Mouse (Mus musculus): Measurements from ENCODE around the gene Phldb3. TPM values are rescaled to one million over a fixed set of nuclear protein-coding genes. Genes with fewer than 3 reads are reported as not detected.

Phldb3 gene
- not detected in 2 replicates for polyA plus RNA-seq (2015; fragmentation: Nextera tagmentation; extraction: Ambion mirVana)

DNA sequence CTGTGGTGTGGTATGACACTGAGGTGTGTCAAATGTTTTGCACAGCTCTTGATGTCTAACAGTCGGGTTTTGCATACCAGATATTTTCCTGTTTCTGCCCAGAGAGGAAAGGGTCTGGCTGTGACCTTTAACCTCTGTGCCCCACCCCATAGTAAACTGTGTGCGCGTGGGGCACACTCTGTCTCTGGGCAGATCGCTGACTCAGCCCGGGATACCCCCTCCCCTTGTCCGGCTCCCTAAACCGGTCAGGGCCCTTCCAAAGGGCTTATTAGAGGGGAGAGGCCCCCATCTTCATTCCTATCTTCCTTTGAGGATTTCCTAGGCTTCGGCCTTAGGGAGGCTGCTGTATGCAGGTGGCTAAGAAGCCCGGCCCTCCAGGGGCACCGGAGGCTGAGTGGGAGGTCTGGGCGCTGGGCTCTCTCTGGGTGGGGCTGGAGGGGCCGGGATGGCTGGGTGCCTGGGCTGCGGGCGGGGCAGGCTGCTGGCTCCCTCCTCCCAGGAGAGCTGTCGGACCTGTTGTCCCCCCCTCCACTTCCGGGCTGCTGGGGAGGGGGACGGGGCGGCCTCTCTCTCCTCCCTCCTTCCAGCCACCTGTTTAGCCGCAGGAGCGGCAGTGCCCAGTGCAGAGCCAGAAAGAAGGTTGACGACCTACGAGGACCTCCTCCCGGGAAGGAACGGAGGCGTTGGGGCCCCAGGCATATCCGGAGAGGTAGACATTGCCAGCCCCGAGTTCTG is at the start of gene Phldb3:
TSS of gene Phldb3 (plus strand) at position 620 of the 735 bp plus-strand sequence.
- peaks cover 56% of the 10 kb centered on the region for H3K27me3 ChIP-seq
- no peaks in the 10 kb centered on the region; the same call in 1 of the 2 replicates for H3K36me3 ChIP-seq (ENCODE audit: poor library complexity, severe bottlenecking)
- H3K27ac ChIP-seq = no peak within 1 kb of the TSS
- 3% methylated on average over 24 of the region's 27 CpGs for WGBS
- H3K4me1 ChIP-seq = peaks cover 23% of the 10 kb centered on the region
- H3K9ac ChIP-seq = peak within 1 kb of the TSS; percentile 26; the same call in 1 of the 2 replicates
- H3K4me3 ChIP-seq = peak within 1 kb of the TSS; percentile 35
- ATAC-seq = peak; percentile 3; the same call in 1 of the 2 replicates
- peak within 1 kb of the TSS; percentile 62 for H3K4me2 ChIP-seq
- H3K9me3 ChIP-seq (replicated peaks) = no peaks in the 10 kb centered on the region

DNA sequence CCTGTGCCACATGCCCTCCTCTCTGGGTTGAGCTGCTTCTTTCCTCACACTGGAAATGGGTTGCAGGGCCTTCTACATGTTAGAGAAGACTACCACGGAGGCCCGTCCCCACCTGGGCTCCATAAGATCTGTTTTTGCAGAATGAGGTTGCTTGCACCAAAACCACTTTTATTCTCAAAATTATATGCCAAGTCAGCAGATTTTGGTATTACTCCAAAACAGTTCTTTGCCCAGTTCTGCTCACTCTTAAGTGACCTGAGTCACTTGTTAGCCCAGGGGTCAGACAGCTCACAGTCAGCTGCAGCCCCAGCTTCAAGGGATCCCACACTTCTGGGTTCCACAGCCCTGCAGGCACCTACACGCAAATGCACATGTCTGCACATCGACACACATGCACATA is 49.1 kb upstream of the Phldb3 start:
- no peak overlapping the region for H3K4me2 ChIP-seq
- no peak overlapping the region for H3K4me3 ChIP-seq
- no peak overlapping the region for H3K27ac ChIP-seq
- ATAC-seq = no peak
- H3K9me3 ChIP-seq (replicated peaks) = no peaks in the 10 kb centered on the region
- WGBS = 94% methylated on average over 4 of the region's 4 CpGs
- no peaks in the 10 kb centered on the region for H3K27me3 ChIP-seq
- H3K36me3 ChIP-seq (ENCODE audit: poor library complexity, severe bottlenecking) = peaks cover 64% of the 10 kb centered on the region
- no peaks in the 10 kb centered on the region for H3K4me1 ChIP-seq
- H3K9ac ChIP-seq = no peak overlapping the region

DNA sequence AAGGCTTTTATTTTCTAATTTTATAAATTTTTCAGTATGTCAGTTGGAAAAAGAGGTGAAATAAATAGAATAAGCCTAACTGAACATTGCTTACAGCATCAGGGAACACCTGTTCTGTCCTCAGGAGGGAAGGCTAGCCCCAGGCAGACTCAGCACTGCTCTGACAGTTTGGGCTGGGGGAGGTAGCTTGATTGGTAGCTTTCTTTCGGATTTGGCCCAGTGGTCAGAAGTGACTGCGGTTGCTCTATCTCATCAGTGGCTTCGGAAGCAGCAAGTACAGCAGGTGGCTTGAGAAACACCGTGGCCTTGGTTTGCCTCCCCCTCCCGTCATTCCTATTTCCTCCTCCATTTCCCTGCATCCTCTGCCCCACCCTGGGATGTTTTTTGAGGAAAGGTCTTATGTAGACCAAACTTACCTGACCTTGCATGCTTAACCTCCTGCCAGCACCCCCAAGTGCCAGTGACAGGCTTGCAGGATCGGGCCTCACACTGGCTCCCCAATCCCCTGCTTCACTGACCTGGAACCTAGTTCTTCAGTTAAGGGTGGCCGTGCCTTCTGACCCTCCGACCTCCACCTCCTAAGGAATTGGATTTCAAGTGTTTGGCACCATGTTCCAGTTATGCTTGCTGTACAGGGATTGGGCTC is 47.2 kb upstream of the Phldb3 start:
- WGBS = 93% methylated on average over 8 of the region's 8 CpGs
- ATAC-seq = no peak
- H3K27ac ChIP-seq = no peak overlapping the region
- H3K4me2 ChIP-seq = no peak overlapping the region
- no peaks in the 10 kb centered on the region for H3K4me1 ChIP-seq
- H3K9ac ChIP-seq = no peak overlapping the region
- H3K9me3 ChIP-seq (replicated peaks) = no peaks in the 10 kb centered on the region
- peaks cover 75% of the 10 kb centered on the region for H3K36me3 ChIP-seq (ENCODE audit: poor library complexity, severe bottlenecking)
- H3K4me3 ChIP-seq = no peak overlapping the region
- H3K27me3 ChIP-seq = no peaks in the 10 kb centered on the region

DNA sequence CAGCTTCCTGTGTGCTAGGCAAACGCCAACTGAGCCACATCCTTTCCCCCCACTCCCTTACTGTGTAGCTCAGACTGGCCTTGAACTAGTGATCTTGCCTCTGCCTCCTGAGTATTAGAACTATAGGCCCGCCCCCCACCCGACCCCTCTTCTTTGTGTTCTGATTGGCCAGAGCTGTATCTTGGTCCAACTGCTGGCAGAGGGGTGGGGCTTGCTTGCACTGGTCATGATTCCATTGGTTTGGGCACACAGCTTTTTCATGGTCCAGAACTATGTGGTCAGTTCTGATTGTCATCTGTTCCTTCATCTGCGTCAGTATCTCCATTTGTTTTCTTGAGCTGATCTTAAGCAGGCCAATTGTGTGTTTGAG is 46.7 kb upstream of the Phldb3 start:
- no peaks in the 10 kb centered on the region for H3K9me3 ChIP-seq (replicated peaks)
- peaks cover 79% of the 10 kb centered on the region for H3K36me3 ChIP-seq (ENCODE audit: poor library complexity, severe bottlenecking)
- ATAC-seq = no peak
- H3K27me3 ChIP-seq = no peaks in the 10 kb centered on the region
- H3K27ac ChIP-seq = no peak overlapping the region
- H3K4me2 ChIP-seq = no peak overlapping the region
- no peak overlapping the region for H3K9ac ChIP-seq
- H3K4me1 ChIP-seq = no peaks in the 10 kb centered on the region
- WGBS = 91% methylated on average over 4 of the region's 4 CpGs
- no peak overlapping the region for H3K4me3 ChIP-seq

DNA sequence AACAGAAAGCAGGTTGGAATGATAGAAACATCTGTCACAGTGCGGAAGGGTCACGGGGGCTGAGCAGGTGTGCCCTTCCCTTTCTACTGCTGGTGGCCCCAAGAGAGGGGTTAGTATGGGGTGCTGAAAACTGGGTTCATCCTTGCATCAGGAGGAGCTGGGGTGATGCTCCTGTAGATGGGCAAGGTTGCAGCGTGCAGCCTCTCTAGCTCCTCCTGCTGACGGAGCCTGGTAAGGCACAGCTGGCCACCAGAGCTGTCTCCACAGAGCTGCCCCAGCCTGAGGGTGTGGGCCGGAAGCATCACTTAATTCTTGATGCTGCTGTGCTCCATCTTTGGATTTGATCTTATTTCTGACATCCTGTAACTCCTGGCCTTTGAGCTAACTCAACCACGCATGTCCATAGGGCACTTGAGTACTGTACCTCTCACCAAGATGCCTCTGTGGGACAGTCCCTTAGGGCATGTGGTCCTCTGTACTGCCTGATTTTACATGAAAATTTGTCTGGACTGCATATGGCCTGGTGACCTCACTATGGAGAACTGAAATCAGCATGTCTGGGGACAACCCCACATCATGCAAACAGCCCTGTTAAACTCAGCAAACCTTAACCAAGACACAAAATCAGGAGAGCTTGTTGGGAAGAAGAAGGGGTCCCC is 45.8 kb upstream of the Phldb3 start:
- H3K4me3 ChIP-seq = no peak overlapping the region
- no peaks in the 10 kb centered on the region for H3K4me1 ChIP-seq
- no peaks in the 10 kb centered on the region for H3K9me3 ChIP-seq (replicated peaks)
- H3K9ac ChIP-seq = no peak overlapping the region
- H3K36me3 ChIP-seq (ENCODE audit: poor library complexity, severe bottlenecking) = peaks cover 81% of the 10 kb centered on the region
- H3K27ac ChIP-seq = no peak overlapping the region
- peak; percentile 45; the same call in 1 of the 2 replicates for ATAC-seq
- H3K4me2 ChIP-seq = no peak overlapping the region
- no peaks in the 10 kb centered on the region for H3K27me3 ChIP-seq
- WGBS = 62% methylated on average over 6 of the region's 6 CpGs

DNA sequence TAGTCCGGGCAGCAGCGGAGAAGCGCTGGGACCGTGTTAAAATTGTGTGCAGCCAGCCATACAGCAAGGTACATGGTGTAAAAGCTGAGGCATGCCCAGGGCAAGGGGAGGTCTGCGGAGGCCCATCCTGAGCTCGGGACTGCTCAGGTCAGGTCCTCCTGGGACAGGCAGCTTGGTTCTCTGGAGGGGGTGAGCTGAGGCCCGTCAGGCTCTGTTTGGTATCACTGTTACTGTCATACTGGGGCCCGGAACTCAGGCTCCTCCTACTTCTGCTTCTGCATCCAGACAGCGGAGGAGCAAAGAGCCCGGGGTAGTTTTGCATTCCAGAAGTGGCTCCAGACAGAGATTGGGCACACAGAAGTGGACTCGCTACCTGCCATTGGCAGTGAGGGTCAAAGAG is 44.9 kb upstream of the Phldb3 start:
- H3K9me3 ChIP-seq (replicated peaks) = no peaks in the 10 kb centered on the region
- no peak overlapping the region for H3K4me3 ChIP-seq
- WGBS = 95% methylated on average over 11 of the region's 11 CpGs
- no peak for ATAC-seq
- H3K9ac ChIP-seq = no peak overlapping the region
- H3K27me3 ChIP-seq = no peaks in the 10 kb centered on the region
- no peak overlapping the region for H3K4me2 ChIP-seq
- no peaks in the 10 kb centered on the region for H3K4me1 ChIP-seq
- H3K27ac ChIP-seq = no peak overlapping the region
- peaks cover 81% of the 10 kb centered on the region for H3K36me3 ChIP-seq (ENCODE audit: poor library complexity, severe bottlenecking)

DNA sequence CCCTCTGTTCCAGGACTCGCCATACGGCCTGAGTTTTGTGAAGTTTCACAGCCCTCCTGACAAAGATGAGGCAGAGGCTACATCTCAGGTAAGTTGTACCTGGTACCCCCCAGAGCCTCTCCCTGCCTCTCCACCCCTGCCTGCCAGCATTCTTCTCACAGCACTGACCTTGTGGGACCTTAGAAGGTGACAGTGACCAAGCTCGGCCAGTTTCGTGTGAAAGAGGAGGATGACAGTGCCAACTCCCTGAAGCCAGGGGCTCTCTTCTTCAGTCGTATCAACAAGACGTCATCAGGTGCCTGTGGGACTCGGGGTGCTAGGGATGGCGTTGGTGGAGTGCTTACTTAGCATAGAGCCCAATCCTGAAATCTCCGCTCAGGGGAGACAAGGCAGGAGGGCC is 44.4 kb upstream of the Phldb3 start:
- peaks cover 80% of the 10 kb centered on the region for H3K36me3 ChIP-seq (ENCODE audit: poor library complexity, severe bottlenecking)
- H3K4me1 ChIP-seq = no peaks in the 10 kb centered on the region
- no peak overlapping the region for H3K4me2 ChIP-seq

DNA sequence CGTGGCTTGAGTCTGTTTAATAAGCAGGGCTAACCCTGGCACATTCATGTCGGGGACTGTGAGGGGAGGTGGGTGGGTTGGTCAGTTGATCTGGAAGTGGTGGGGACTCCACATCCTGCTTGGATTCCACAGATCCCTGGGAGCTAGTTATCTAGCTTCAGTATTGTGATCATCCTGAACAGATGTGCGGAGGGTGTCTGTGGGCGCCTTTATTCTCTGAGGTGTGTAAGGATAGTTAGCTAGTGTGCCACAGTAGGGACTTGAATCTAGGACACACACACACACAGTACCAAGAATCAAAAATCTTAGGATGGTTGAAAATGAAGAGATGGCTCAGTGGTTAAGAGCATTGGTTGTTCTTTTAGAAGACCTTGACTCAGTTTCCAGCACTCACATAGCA is 42.1 kb upstream of the Phldb3 start:
- H3K36me3 ChIP-seq (ENCODE audit: poor library complexity, severe bottlenecking) = peaks cover 78% of the 10 kb centered on the region
- no peaks in the 10 kb centered on the region for H3K9me3 ChIP-seq (replicated peaks)
- H3K4me3 ChIP-seq = no peak overlapping the region
- no peaks in the 10 kb centered on the region for H3K4me1 ChIP-seq
- no peak overlapping the region for H3K27ac ChIP-seq
- WGBS = 84% methylated on average over 4 of the region's 4 CpGs
- no peak for ATAC-seq
- H3K9ac ChIP-seq = no peak overlapping the region
- no peaks in the 10 kb centered on the region for H3K27me3 ChIP-seq
- H3K4me2 ChIP-seq = no peak overlapping the region

More for the DNA sequence above, 44.4 kb upstream of the Phldb3 start:
- no peak for ATAC-seq
- Histone ChIP-seq H3K9me3 (replicated peaks) (no peaks in the 10 kb centered on the region), H3K27ac (no peak overlapping the region), H3K9ac (no peak overlapping the region), H3K27me3 (no peaks in the 10 kb centered on the region), H3K4me3 (no peak overlapping the region)
- 95% methylated on average over 9 of the region's 9 CpGs for WGBS

DNA sequence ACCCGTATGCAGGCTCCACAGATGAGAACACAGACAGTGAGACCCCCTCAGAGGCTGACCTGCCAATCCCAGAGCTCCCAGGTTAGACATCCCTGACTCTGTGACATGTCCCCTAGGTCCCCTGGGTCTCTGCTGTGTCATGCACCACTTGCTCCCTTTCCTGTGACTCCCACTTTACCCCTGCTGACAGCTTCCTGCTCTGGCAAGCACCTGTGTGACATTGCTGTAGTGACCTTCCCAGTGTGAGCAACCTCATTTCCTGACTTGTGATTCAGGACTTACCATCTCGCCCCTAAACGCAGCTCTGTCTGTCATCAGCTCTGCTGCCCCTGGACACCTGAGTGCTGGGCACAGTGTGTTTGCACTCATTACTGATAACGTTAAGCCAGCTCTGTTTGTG is 39.5 kb upstream of the Phldb3 start:
- no peaks in the 10 kb centered on the region for H3K4me1 ChIP-seq
- H3K27ac ChIP-seq = no peak overlapping the region
- H3K36me3 ChIP-seq (ENCODE audit: poor library complexity, severe bottlenecking) = peaks cover 74% of the 10 kb centered on the region
- H3K4me3 ChIP-seq = no peak overlapping the region
- no peak overlapping the region for H3K4me2 ChIP-seq
- 83% methylated on average over 4 of the region's 4 CpGs for WGBS
- H3K27me3 ChIP-seq = no peaks in the 10 kb centered on the region
- ATAC-seq = no peak
- H3K9ac ChIP-seq = no peak overlapping the region
- H3K9me3 ChIP-seq (replicated peaks) = no peaks in the 10 kb centered on the region

DNA sequence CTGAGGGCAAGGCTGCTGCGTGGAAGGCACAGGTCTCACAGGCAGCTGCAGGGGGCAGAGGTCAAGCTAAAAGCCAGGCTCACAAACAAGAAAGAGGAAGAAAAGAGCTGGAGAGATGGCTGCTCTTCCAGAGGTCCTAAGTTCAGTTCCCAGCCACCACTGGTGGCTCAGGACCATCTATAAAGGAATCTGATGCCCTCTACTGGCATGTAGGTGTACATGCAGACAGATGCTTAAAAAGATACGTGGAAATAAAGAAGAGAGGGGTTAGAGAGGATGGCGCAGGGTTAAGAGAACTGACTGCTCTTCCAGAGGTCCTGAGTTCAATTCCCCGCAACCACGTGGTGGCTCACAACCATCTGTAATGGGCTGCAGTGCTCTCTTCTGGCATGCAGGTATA is 38.1 kb upstream of the Phldb3 start:
- Histone ChIP-seq H3K9me3 (replicated peaks) (no peaks in the 10 kb centered on the region), H3K4me2 (no peak overlapping the region), H3K27ac (no peak overlapping the region), H3K4me1 (no peaks in the 10 kb centered on the region), H3K27me3 (no peaks in the 10 kb centered on the region), H3K4me3 (no peak overlapping the region), H3K36me3 (ENCODE audit: poor library complexity, severe bottlenecking) (peaks cover 60% of the 10 kb centered on the region), H3K9ac (no peak overlapping the region)
- 54% methylated on average over 5 of the region's 5 CpGs for WGBS
- no peak for ATAC-seq

DNA sequence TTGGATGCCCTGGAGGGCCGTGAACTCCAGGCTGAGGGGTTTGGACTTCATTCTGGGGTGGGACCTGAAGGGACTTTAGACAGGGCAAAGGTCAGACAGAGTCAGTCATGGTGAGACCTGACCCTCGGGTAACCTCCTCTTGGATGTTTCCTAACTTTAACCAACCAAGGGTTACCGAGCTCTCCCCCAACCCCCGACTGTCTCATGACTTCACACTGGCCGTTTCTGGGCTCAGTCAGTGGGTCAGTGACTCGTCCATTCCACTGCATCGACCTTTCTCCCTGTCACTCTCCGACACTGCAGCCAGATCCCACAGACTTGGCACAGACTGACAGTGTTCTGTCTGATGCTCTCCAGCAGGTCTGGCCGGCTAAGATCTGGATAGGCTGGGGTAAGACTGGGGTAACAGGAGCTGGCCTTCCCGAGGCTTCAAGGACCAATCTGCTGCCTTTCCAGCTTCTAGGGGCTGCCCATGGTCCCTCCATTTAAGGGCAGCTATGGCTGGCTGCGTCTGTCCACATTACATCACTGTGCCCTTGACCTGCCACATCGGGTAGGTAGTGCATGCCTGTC is 36.3 kb upstream of the Phldb3 start:
- no peak for ATAC-seq
- Histone ChIP-seq H3K9ac (no peak overlapping the region), H3K4me3 (no peak overlapping the region), H3K36me3 (ENCODE audit: poor library complexity, severe bottlenecking) (peaks cover 43% of the 10 kb centered on the region), H3K27me3 (no peaks in the 10 kb centered on the region), H3K27ac (no peak overlapping the region), H3K4me2 (no peak overlapping the region), H3K4me1 (no peaks in the 10 kb centered on the region), H3K9me3 (replicated peaks) (no peaks in the 10 kb centered on the region)
- WGBS = 72% methylated on average over 12 of the region's 12 CpGs

DNA sequence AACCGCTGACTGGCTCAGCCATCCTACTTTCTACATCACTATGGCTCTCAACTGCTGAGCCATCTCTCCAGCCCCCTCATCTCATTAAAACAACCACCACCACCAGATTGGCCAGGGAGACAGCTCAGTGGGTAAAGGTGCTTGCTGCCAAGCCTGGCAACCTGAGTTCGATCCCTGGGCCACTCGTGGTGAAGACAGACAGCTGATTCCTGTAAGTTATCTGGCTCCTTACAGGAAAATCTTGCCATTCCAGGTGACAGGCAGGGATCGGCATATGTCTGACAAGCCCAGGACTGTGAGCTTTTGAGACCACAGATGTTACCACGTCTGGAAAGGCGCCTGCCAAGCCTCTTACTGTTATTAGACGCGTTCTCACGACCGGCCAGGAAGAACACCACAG is 32.8 kb upstream of the Phldb3 start:
- Histone ChIP-seq H3K27ac (no peak overlapping the region), H3K4me1 (no peaks in the 10 kb centered on the region), H3K9me3 (replicated peaks) (no peaks in the 10 kb centered on the region), H3K4me2 (no peak overlapping the region), H3K27me3 (no peaks in the 10 kb centered on the region), H3K9ac (no peak overlapping the region), H3K4me3 (no peak overlapping the region), H3K36me3 (ENCODE audit: poor library complexity, severe bottlenecking) (peaks cover 13% of the 10 kb centered on the region)
- ATAC-seq = no peak
- 93% methylated on average over 10 of the region's 10 CpGs for WGBS

Measured in forebrain, embryonic 13.5 days (tissue).